Comparison of ENCODE assay signal across 14 mouse cellular contexts in the genomic region with DNA sequence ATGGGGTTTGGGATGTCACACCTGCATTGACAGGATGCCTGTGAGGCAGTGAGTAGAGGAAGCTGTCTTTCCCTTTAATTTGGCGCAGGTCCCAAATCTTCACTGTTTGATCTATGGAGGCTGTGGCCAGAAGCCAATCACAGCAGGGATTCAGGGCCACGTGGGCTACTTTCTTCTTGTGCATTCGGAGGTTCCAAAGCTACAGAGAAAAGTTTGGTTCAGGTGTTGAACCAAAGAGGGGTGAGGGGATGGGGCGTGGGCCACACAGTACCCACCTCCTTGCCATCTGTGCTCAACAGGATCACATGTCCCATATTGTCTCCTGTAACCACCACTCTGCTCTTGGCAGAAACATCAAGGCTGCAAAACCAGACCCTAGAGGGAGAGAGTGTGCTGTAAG. TPM values are rescaled to one million over a fixed set of nuclear protein-coding genes. Genes with fewer than 3 reads are reported as not detected.
A peak's percentile ranks its signal among the peaks of the same experiment; 100 is the strongest.
DNase-seq lines count a peak whose midpoint lies in the region; ATAC-seq and TF ChIP-seq lines count a peak whose summit lies in the region.
"Had no signal": no experiment of that assay in that cellular context is flagged by ENCODE, and none has a peak within 500 bp of the region (broad histone marks: within the 10 kb centered on the region; RNA-seq: fewer than 3 reads in every experiment).

No protein-coding gene starts in this region.

- H3K79me2 ChIP-seq in MEL (ENCODE audit: control insufficient read depth, insufficient read depth, low read length, poor library complexity) = no peaks in the 10 kb centered on the region

- no peak for TF ChIP-seq RAD21 in MEL (IDR thresholded peaks at IDR 0.05; ENCODE audit: low read depth, low read length)

- H3K27me3 ChIP-seq in MEL (ENCODE audit: control insufficient read depth in 1 of 2, insufficient read depth in 2 of 2, low read length in 2 of 2) = no peaks in the 10 kb centered on the region
- no peaks in the 10 kb centered on the region for H3K27me3 ChIP-seq in neural tube, embryonic 14.5 days (ENCODE audit: control insufficient read depth, insufficient read depth, low read length)
- H3K27me3 ChIP-seq: embryonic facial prominence, embryonic 12.5 days; limb, embryonic 13.5 days had no signal

- 64% methylated on average over 4 of the region's 4 CpGs for WGBS in neural tube, embryonic 14.5 days

- H3K4me1 ChIP-seq in MEL (ENCODE audit: control insufficient read depth in 1 of 2, insufficient read depth in 2 of 2, low read length in 2 of 2) = no peaks in the 10 kb centered on the region
- no peaks in the 10 kb centered on the region for H3K4me1 ChIP-seq in neural tube, embryonic 14.5 days (ENCODE audit: control insufficient read depth, insufficient read depth, low read length)
- H3K4me1 ChIP-seq: embryonic facial prominence, embryonic 12.5 days; limb, embryonic 13.5 days had no signal

- H3K27ac ChIP-seq in layer of hippocampus, adult 2 months = peak overlapping the region; percentile 28; the same call in 1 of the 2 replicates
- H3K27ac ChIP-seq in MEL (ENCODE audit: control insufficient read depth, low read depth, low read length) = no peak overlapping the region
- no peak overlapping the region for H3K27ac ChIP-seq in neural tube, embryonic 14.5 days (ENCODE audit: low read depth, low read length)
- H3K27ac ChIP-seq: embryonic facial prominence, embryonic 12.5 days; limb, embryonic 13.5 days had no signal

- TF ChIP-seq POLR2A in MEL (IDR thresholded peaks at IDR 0.05; ENCODE audit: control insufficient read depth in 1 of 2, insufficient read depth in 1 of 2, low read depth in 1 of 2, low read length in 2 of 2, poor library complexity in 1 of 2) = no peak

- peak; percentile 34 to 43 for DNase-seq in cerebellum, adult 18-20 months
- DNase-seq in layer of hippocampus, adult 2 months (ENCODE audit: low spot score in 2 of 2) = no peak
- no peak for DNase-seq in layer of hippocampus, adult 11-12 months (ENCODE audit: low spot score)
- DNase-seq in MEL (ENCODE audit: low read depth, low spot score) = no peak
- no peak for DNase-seq in right cerebral cortex, postnatal 10 days (ENCODE audit: low spot score in 2 of 2)
- DNase-seq in heart, adult 11 months = no peak
- DNase-seq: B cell, adult 2 months; heart, postnatal 10 days; kidney, adult 9 months had no signal

- no peaks in the 10 kb centered on the region for H3K9me3 ChIP-seq in MEL (replicated peaks; ENCODE audit: insufficient read depth, low read length)
- no peaks in the 10 kb centered on the region for H3K9me3 ChIP-seq in neural tube, embryonic 14.5 days (ENCODE audit: control insufficient read depth, low read length)
- H3K9me3 ChIP-seq: embryonic facial prominence, embryonic 12.5 days; limb, embryonic 13.5 days had no signal

- ATAC-seq in cerebellum, adult (ENCODE audit: insufficient number of reproducible peaks, low FRiP score, low TSS enrichment) = no peak
- ATAC-seq in neural tube, embryonic 14.5 days (ENCODE audit: low read depth) = 0 out of 2 replicates have a peak, but pooled peaks have one; percentile 11
- ATAC-seq: forebrain, embryonic 16.5 days had no signal

- TF ChIP-seq CTCF in layer of hippocampus, adult 2 months (conservative IDR thresholded peaks at IDR 0.05) = no peak
- TF ChIP-seq CTCF in MEL (IDR thresholded peaks at IDR 0.05 in 2 of 3, conservative IDR thresholded peaks at IDR 0.05 in 1 of 3; ENCODE audit: control insufficient read depth in 1 of 3, insufficient read depth in 1 of 3, low read depth in 2 of 3, low read length in 3 of 3, poor library complexity in 1 of 3, severe bottlenecking in 1 of 3) = no peak

- peaks cover 0 to 1% of the 10 kb centered on the region in 2 experiments; a peak in 1 of 4 replicates for H3K36me3 ChIP-seq in MEL (ENCODE audit: control insufficient read depth in 1 of 2, insufficient read depth in 2 of 2, low read length in 2 of 2)
- peaks cover 5% of the 10 kb centered on the region; the same call in 1 of the 2 replicates for H3K36me3 ChIP-seq in neural tube, embryonic 14.5 days (ENCODE audit: control insufficient read depth, insufficient read depth, low read length)

- H3K4me3 ChIP-seq in layer of hippocampus, adult 2 months = no peak overlapping the region
- no peak overlapping the region for H3K4me3 ChIP-seq in MEL (ENCODE audit: control insufficient read depth in 1 of 2, insufficient read depth in 1 of 2, low read depth in 2 of 2, low read length in 2 of 2)
- no peak overlapping the region for H3K4me3 ChIP-seq in neural tube, embryonic 14.5 days (ENCODE audit: low read depth, low read length)
- H3K4me3 ChIP-seq: embryonic facial prominence, embryonic 12.5 days; limb, embryonic 13.5 days had no signal

- TF ChIP-seq EP300 in MEL (IDR thresholded peaks at IDR 0.05; ENCODE audit: low read depth in 1 of 2, low read length in 2 of 2) = no peak

- H3K9ac ChIP-seq in MEL (ENCODE audit: control insufficient read depth, low read depth, low read length, poor library complexity, severe bottlenecking) = no peak overlapping the region
- no peak overlapping the region for H3K9ac ChIP-seq in neural tube, embryonic 14.5 days (replicated peaks; ENCODE audit: low read depth, low read length)
- H3K9ac ChIP-seq: embryonic facial prominence, embryonic 12.5 days; limb, embryonic 13.5 days had no signal

- H3K4me2 ChIP-seq in neural tube, embryonic 14.5 days (ENCODE audit: low read depth, low read length) = no peak overlapping the region
- H3K4me2 ChIP-seq: embryonic facial prominence, embryonic 12.5 days; limb, embryonic 13.5 days had no signal

TF ChIP-seq in MEL, 35 proteins besides CTCF, POLR2A, EP300 and RAD21:
- TF ChIP-seq MAFK (IDR thresholded peaks at IDR 0.05; ENCODE audit: borderline replicate concordance, low read depth, low read length) = no peak
- TF ChIP-seq USF1 (IDR thresholded peaks at IDR 0.05; ENCODE audit: low read depth, low read length) = peak; percentile 59; the same call in 1 of the 2 replicates

RNA-seq across cellular contexts. Expression of gene Acp2, which starts 14.3 kb away (rescaled TPM):
- 10 to 100 TPM; 50.5 to 57.5 TPM for total RNA-seq in layer of hippocampus, adult 2 months (2021)
- total RNA-seq in MEL (2012; rRNA removed) = 5.4 and 7.3 TPM in 2 replicates
- 10 to 100 TPM in 1 of 2 experiments, not detected in 1; 11.3 TPM for polyA plus RNA-seq in MEL (2012; ENCODE audit: insufficient read depth in 1 of 2, insufficient read length in 2 of 2, low read depth in 1 of 2, low replicate concordance in 2 of 2, missing spikeins in 1 of 2)
- 43.2 and 45.9 TPM in 2 replicates for polyA plus RNA-seq in neural tube, embryonic 14.5 days (2014; fragmentation: Nextera tagmentation; extraction: Ambion mirVana)

RNA-seq across cellular contexts. Expression of gene Nr1h3, which starts 14.4 kb away (rescaled TPM):
- 1 to 10 TPM; 4.5 to 5.9 TPM for total RNA-seq in layer of hippocampus, adult 2 months (2021)
- total RNA-seq in MEL (2012; rRNA removed) = 3.5 and 4.7 TPM in 2 replicates
- polyA plus RNA-seq in MEL (2012; ENCODE audit: insufficient read depth in 1 of 2, insufficient read length in 2 of 2, low read depth in 1 of 2, low replicate concordance in 2 of 2, missing spikeins in 1 of 2) = 1 to 10 TPM in 1 of 2 experiments, not detected in 1; 6.9 TPM
- 1.7 and 2.1 TPM in 2 replicates for polyA plus RNA-seq in neural tube, embryonic 14.5 days (2014; fragmentation: Nextera tagmentation; extraction: Ambion mirVana)

RNA-seq across cellular contexts. Expression of gene Ddb2, which starts 19.8 kb away (rescaled TPM):
- total RNA-seq in layer of hippocampus, adult 2 months (2021) = 10 to 100 TPM; 12.9 to 13.1 TPM
- 7.0 and 8.4 TPM in 2 replicates for total RNA-seq in MEL (2012; rRNA removed)
- 10 to 100 TPM in 1 of 2 experiments, not detected in 1; 12.6 TPM for polyA plus RNA-seq in MEL (2012; ENCODE audit: insufficient read depth in 1 of 2, insufficient read length in 2 of 2, low read depth in 1 of 2, low replicate concordance in 2 of 2, missing spikeins in 1 of 2)
- 12.9 and 13.5 TPM in 2 replicates for polyA plus RNA-seq in neural tube, embryonic 14.5 days (2014; fragmentation: Nextera tagmentation; extraction: Ambion mirVana)

RNA-seq across cellular contexts. Expression of gene Madd, which starts 33.4 kb away (rescaled TPM):
- 100 to 1,000 TPM; 250 to 258 TPM for total RNA-seq in layer of hippocampus, adult 2 months (2021)
- 15.7 and 17.5 TPM in 2 replicates for total RNA-seq in MEL (2012; rRNA removed)
- polyA plus RNA-seq in MEL (2012; ENCODE audit: insufficient read depth in 1 of 2, insufficient read length in 2 of 2, low read depth in 1 of 2, low replicate concordance in 2 of 2, missing spikeins in 1 of 2) = 10 to 100 TPM in 1 of 2 experiments, not detected in 1; 27.4 TPM
- 61.4 and 64.5 TPM in 2 replicates for polyA plus RNA-seq in neural tube, embryonic 14.5 days (2014; fragmentation: Nextera tagmentation; extraction: Ambion mirVana)

RNA-seq across cellular contexts. Expression of gene Pacsin3, which starts 38.7 kb away (rescaled TPM):
- total RNA-seq in layer of hippocampus, adult 2 months (2021) = 10 to 100 TPM; 25.6 to 27.6 TPM
- 3.4 and 4.1 TPM in 2 replicates for total RNA-seq in MEL (2012; rRNA removed)
- polyA plus RNA-seq in MEL (2012; ENCODE audit: insufficient read depth in 1 of 2, insufficient read length in 2 of 2, low read depth in 1 of 2, low replicate concordance in 2 of 2, missing spikeins in 1 of 2) = 1 to 10 TPM in 1 of 2 experiments, not detected in 1; 6.7 TPM
- 11.7 and 13.1 TPM in 2 replicates for polyA plus RNA-seq in neural tube, embryonic 14.5 days (2014; fragmentation: Nextera tagmentation; extraction: Ambion mirVana)

Comparison
In these comparisons a context has a peak if more than half of its experiments do, and no peak if none do; other contexts are left out.
1. DNase-seq: peak in cerebellum, adult 18-20 months (2 of 2); none in layer of hippocampus, adult 2 months (0 of 2), layer of hippocampus, adult 11-12 months (single experiment), MEL (single experiment), right cerebral cortex, postnatal 10 days (0 of 2) and heart, adult 11 months (single experiment).